Mouse (Mus musculus): ENCODE measurements around the gene Rps3a1. TPM values are rescaled to one million over a fixed set of nuclear protein-coding genes. Genes with fewer than 3 reads are reported as not detected.
"Not testable (repeated sequence)": the region's sequence is repeated elsewhere in the genome, so short reads cannot be mapped to it uniquely, and the experiment has no call there.

Rps3a1 gene
- polyA plus RNA-seq, 1 experiment from 2014 or later, result 1,201 TPM

DNA sequence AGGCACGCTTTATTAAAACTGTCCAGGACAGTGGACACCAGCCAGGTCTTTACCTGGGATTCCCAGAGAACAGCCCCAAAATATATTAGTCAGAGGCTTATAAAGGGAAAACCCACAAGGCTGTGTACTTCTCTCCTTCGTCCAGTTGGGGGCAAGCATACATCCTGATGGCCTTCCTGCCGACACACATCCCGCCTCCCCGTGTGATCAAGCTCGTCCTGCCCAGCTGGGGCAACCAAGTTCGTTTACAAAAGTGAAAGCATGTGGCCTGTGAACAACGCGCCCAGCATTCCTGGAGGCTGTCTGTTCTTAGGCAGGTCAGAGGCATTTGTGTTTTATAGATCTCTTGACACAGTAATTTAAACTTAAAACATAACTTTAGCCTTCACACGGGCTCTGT lies 32.4 kb downstream of the Rps3a1 start:
- H3K4me1 ChIP-seq, result peaks cover 6% of the 10 kb centered on the region; the same call in 1 of the 2 replicates
- no peak overlapping the region for H3K9ac ChIP-seq
- peak overlapping the region; percentile 19; the same call in 1 of the 2 replicates for H3K4me2 ChIP-seq (replicated peaks)
- H3K27me3 ChIP-seq, result no peaks in the 10 kb centered on the region
- H3K9me3 ChIP-seq, result no peaks in the 10 kb centered on the region
- 16% methylated on average over 10 of the region's 10 CpGs for WGBS
- no peak overlapping the region for H3K27ac ChIP-seq
- ATAC-seq (ENCODE audit: insufficient number of reproducible peaks, insufficient read depth, low FRiP score, low TSS enrichment), result no peak
- 0 out of 2 replicates have a peak, but pooled peaks cover 5% of the 10 kb centered on the region for H3K36me3 ChIP-seq
- no peak overlapping the region for H3K4me3 ChIP-seq

DNA sequence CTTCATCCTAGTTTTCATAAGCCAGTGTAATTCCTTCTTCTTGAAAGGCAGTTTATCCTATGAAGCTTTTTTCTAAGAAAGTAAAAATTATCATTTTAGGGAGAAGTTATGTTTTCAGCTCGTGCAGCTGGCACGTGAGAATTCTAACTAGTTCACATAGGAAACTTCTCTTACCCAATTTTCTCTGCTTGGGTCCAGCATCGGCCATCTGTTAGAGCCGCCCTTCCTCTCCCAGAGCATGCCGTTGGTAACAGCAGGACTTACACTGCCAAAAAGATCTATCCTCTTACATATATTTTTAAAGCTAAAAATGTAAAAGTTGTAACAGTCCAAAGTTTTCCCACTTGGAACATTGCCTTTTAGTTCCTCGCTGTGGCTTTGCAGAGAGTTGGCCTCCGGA lies 33.4 kb downstream of the Rps3a1 start:
- 93% methylated on average over 7 of the region's 7 CpGs for WGBS
- H3K4me3 ChIP-seq, result no peak overlapping the region
- H3K4me2 ChIP-seq (replicated peaks), result no peak overlapping the region
- H3K27ac ChIP-seq, result no peak overlapping the region
- no peaks in the 10 kb centered on the region for H3K27me3 ChIP-seq
- peaks cover 6% of the 10 kb centered on the region; the same call in 1 of the 2 replicates for H3K4me1 ChIP-seq
- 0 out of 2 replicates have a peak, but pooled peaks cover 5% of the 10 kb centered on the region for H3K36me3 ChIP-seq
- no peaks in the 10 kb centered on the region for H3K9me3 ChIP-seq
- no peak overlapping the region for H3K9ac ChIP-seq
- ATAC-seq (ENCODE audit: insufficient number of reproducible peaks, insufficient read depth, low FRiP score, low TSS enrichment), result no peak

DNA sequence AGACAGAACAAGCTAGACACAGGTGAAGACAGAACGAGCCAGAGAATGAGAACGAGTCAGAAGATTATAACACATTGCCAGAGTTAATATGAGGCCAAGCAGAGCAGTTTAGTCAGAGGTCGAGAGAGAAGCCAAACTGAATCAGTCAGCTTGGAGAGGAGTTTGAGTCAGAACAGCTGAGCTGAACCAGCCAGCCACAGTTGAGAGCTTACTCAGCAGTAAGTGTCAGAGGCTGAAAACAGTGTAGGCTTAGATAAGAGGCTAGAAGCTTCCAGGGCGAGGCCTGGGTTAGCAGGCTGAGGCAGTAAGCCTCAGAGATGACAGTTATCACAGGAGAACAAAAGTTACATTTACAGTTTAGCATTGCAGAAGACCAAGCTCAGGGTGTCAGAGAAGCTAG lies 33.9 kb downstream of the Rps3a1 start:
- Histone ChIP-seq H3K4me2 (replicated peaks) (no peak overlapping the region), H3K27me3 (no peaks in the 10 kb centered on the region), H3K4me3 (no peak overlapping the region), H3K9me3 (no peaks in the 10 kb centered on the region), H3K36me3 (0 out of 2 replicates have a peak, but pooled peaks cover 5% of the 10 kb centered on the region), H3K9ac (no peak overlapping the region), H3K27ac (no peak overlapping the region), H3K4me1 (peaks cover 6% of the 10 kb centered on the region; the same call in 1 of the 2 replicates)
- 68% methylated on average over 4 of the region's 4 CpGs for WGBS
- no peak for ATAC-seq (ENCODE audit: insufficient number of reproducible peaks, insufficient read depth, low FRiP score, low TSS enrichment)

DNA sequence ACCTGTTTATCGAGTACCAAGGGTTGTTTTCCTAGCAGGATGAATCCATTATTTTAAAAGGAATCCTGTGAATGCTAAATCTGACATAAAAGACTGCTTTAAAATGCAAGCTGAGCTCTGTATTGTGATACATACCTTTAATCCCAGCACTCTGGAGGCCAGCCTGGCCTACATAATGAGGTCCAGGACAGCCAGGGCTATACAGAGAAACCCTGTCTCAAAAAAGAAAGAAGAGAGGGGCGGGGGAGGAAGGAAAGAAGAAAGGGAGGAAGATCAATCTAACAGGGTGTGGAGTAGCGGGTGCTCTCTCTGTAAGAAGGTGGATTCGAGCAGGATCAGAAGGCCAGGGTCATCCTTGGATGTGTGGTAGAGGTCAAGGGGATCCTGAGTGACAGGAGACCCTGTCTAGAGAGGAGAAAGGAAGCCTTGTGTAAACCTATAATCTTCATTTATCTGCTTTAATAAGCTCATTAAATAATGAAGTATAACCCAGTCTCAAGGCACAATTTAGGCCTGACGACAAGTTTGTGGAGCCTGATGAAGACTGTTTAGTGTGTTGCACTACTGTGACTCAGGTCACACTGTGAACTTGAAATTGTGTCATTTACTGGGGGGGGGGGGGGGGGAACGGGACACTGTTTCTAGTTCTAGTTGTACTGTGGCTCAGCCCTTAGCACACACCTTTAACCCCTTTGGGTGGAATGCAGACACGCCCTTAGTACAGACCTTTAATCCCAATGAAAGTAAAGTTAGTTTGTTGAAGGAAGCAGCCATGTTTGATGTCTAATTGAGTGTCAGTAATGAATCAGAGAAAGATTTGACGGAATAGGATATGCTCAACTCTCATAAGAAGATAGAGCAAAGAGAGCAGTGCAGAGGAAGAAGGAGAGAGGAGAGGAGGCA lies 34.6 kb downstream of the Rps3a1 start:
- Histone ChIP-seq H3K9me3 (no peaks in the 10 kb centered on the region), H3K4me2 (replicated peaks) (no peak overlapping the region)
- ATAC-seq (ENCODE audit: insufficient number of reproducible peaks, insufficient read depth, low FRiP score, low TSS enrichment), result no peak

DNA sequence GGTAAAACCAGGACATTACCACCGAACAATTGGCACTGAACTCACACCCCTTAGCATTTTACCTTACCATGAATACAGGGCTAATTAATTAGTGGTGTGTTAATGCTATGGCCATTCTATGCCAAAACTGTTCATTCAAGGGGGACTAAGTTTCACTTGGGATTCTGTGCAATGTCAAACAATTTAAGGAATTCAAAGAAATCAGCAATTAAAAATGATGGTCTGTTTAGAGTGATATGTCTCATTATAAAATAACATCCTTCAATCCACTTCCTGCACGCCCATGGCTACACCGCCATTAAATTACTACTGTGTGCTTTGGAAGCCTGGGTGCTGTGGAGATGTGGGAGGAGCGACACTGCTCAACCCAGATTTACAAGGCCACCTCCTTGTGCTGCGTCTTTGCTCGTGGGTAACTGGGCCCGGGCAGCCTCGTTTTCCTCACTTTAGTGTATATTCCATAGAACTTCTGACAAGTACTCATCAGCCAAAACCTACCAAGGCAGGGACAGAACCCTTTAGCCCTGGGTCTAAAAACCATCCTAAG lies 36.3 kb downstream of the Rps3a1 start:
- no peak overlapping the region for H3K4me2 ChIP-seq (replicated peaks)
- peaks cover 6% of the 10 kb centered on the region; the same call in 1 of the 2 replicates for H3K4me1 ChIP-seq
- WGBS, result 85% methylated on average over 8 of the region's 8 CpGs
- no peaks in the 10 kb centered on the region for H3K9me3 ChIP-seq
- ATAC-seq (ENCODE audit: insufficient number of reproducible peaks, insufficient read depth, low FRiP score, low TSS enrichment), result no peak
- H3K4me3 ChIP-seq, result no peak overlapping the region
- H3K27ac ChIP-seq, result no peak overlapping the region
- H3K9ac ChIP-seq, result no peak overlapping the region
- H3K36me3 ChIP-seq, result no peaks in the 10 kb centered on the region
- no peaks in the 10 kb centered on the region for H3K27me3 ChIP-seq

More for the DNA sequence above, 34.6 kb downstream of the Rps3a1 start:
- no peak overlapping the region for H3K9ac ChIP-seq
- H3K36me3 ChIP-seq, result 0 out of 2 replicates have a peak, but pooled peaks cover 5% of the 10 kb centered on the region
- no peak overlapping the region for H3K4me3 ChIP-seq
- H3K27me3 ChIP-seq, result no peaks in the 10 kb centered on the region
- WGBS, result 71% methylated on average over 8 of the region's 8 CpGs
- peaks cover 6% of the 10 kb centered on the region; the same call in 1 of the 2 replicates for H3K4me1 ChIP-seq
- H3K27ac ChIP-seq, result no peak overlapping the region

DNA sequence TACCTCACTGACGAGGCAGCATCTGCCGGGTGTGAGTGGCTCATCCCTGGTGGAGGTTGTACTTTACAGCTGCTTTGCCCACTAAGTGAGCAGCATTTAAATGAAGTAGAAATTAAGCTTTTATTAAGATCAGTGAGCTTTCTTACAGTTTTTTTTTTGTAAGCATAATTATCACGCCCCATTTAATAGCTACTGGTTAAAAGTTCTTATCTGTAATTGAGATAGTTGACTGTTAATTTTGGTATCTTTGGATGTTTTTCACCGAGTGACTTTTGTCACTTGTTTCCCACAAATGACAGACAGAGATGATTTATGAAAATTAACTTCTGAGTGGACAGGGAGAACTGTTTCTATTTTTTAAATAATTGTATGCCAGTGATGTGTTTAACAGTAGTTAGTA lies 37.6 kb downstream of the Rps3a1 start:
- Histone ChIP-seq H3K27ac (no peak overlapping the region), H3K9ac (no peak overlapping the region), H3K4me1 (peaks cover 2% of the 10 kb centered on the region; the same call in 1 of the 2 replicates), H3K36me3 (no peaks in the 10 kb centered on the region), H3K4me2 (replicated peaks) (no peak overlapping the region), H3K4me3 (no peak overlapping the region), H3K27me3 (no peaks in the 10 kb centered on the region), H3K9me3 (no peaks in the 10 kb centered on the region)
- no peak for ATAC-seq (ENCODE audit: insufficient number of reproducible peaks, insufficient read depth, low FRiP score, low TSS enrichment)
- whole genome bisulfite sequencing, result 84% methylated on average over 4 of the region's 4 CpGs

DNA sequence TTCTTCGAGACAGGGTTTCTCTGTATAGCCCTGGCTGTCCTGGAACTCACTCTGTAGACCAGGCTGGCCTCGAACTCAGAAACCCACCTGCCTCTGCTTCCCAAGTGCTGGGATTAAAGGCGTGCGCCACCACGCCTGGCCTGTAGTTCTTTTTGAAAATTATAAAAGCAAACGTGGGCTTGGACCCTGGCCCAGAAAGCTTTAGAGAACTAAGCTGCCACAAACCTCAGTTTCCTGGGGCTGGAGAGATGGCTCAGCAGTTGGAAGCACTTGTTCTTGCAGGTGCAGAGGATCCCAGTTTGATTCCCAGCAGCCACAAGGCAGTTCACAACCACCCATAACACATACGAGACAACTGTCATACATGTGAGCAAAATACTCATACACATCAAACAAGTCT lies 38.1 kb downstream of the Rps3a1 start:
- not testable (repeated sequence) for H3K9ac ChIP-seq; H3K36me3 ChIP-seq; H3K9me3 ChIP-seq; H3K4me3 ChIP-seq; H3K4me2 ChIP-seq (replicated peaks); H3K4me1 ChIP-seq; H3K27ac ChIP-seq; ATAC-seq (ENCODE audit: insufficient number of reproducible peaks, insufficient read depth, low FRiP score, low TSS enrichment); H3K27me3 ChIP-seq
- 91% methylated on average over 7 of the region's 7 CpGs for WGBS

DNA sequence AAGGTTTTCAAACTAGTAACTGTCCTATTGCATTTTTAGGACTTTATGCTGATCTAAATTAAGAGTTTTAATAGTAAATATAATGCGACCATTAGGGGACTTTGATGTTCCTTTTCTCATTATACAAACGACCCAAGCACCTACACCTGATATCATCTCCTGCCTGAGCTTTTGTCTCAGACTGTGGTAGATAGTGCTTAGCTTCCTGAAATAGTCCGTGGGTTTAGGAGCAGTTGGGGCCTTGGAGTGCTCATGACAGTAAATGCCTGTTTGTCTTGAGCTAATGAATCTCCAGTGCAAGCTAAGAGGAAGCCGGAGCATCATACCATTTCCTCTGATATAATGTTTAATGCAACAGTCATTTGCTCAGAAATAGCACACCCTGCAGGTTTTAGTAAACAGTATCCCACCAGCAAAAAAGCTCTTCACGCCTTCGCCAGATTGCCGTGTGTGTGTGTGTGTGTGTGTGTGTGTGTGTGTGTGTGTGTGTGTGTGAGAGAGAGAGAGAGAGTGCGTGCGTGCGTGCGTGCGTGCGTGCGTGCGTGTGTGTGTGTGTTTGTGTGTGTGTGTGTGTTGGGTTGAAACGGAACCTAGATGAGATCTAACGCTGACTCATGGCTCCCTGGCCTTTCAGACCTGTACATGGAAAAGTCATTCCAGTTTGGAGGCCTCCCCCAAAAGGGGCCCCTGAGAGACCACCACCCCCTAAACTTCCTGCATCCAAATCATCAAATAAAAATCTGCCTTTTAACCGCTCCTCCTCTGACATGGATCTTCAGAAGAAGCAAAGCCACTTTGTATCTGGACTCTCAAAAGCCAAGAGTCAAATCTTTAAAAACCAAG lies 38.8 kb downstream of the Rps3a1 start:
- Histone ChIP-seq H3K4me1 (no peaks in the 10 kb centered on the region), H3K27me3 (no peaks in the 10 kb centered on the region), H3K27ac (no peak overlapping the region), H3K9me3 (no peaks in the 10 kb centered on the region), H3K4me3 (no peak overlapping the region), H3K4me2 (replicated peaks) (no peak overlapping the region), H3K36me3 (0 out of 2 replicates have a peak, but pooled peaks cover 7% of the 10 kb centered on the region), H3K9ac (no peak overlapping the region)
- WGBS, result 87% methylated on average over 17 of the region's 18 CpGs
- no peak for ATAC-seq (ENCODE audit: insufficient number of reproducible peaks, insufficient read depth, low FRiP score, low TSS enrichment)

DNA sequence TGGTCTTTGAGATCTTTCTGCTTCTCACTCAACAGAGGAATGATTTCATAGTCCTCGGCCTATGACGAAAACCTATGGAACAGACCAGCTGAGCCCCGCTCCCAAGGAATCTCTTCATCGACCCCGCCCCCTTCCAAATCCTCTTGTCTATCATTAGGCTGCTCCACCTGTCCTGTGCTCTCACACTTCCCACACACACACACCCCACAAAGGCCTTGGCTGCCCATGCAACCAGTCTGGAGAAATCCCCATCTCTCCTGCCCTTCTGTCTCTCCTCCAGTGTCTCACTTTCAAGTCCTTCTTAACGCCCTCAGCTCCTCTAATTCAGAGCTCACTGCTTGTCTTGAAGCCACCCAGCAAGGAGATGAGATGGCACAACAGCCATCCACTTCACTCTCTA lies 40.5 kb downstream of the Rps3a1 start:
- Histone ChIP-seq H3K4me2 (replicated peaks) (no peak overlapping the region), H3K9ac (no peak overlapping the region)

DNA sequence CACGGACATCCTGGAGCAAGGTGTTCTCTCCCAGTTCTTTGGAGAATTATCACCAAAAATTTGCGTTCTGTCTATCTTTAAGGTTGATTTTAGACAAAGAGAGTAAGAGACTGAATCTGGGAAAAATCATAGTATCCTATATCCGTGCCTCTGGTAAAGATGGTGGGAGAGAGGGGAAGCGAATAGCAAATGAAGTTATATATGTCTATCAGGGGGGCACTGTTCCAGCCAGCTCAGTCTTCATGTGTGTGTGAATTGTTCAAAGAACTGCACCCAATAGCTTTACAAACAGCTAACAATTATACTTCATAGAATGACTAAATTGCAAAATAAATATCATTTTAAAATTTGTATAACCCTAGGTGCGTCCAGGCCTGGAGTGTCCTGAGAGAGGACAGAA lies 48.6 kb downstream of the Rps3a1 start:
- H3K36me3 ChIP-seq, result peaks cover 2% of the 10 kb centered on the region; the same call in 1 of the 2 replicates
- peak overlapping the region; percentile 78 for H3K27ac ChIP-seq
- H3K27me3 ChIP-seq, result no peaks in the 10 kb centered on the region
- no peak overlapping the region for H3K4me2 ChIP-seq (replicated peaks)
- H3K9ac ChIP-seq, result no peak overlapping the region
- 49% methylated on average over 5 of the region's 5 CpGs for WGBS
- H3K9me3 ChIP-seq, result no peaks in the 10 kb centered on the region
- no peak for ATAC-seq (ENCODE audit: insufficient number of reproducible peaks, insufficient read depth, low FRiP score, low TSS enrichment)
- H3K4me3 ChIP-seq, result no peak overlapping the region
- peaks cover 21% of the 10 kb centered on the region for H3K4me1 ChIP-seq

More for the DNA sequence above, 40.5 kb downstream of the Rps3a1 start:
- Histone ChIP-seq H3K4me3 (no peak overlapping the region), H3K4me1 (no peaks in the 10 kb centered on the region), H3K27me3 (no peaks in the 10 kb centered on the region), H3K27ac (no peak overlapping the region), H3K36me3 (0 out of 2 replicates have a peak, but pooled peaks cover 7% of the 10 kb centered on the region), H3K9me3 (no peaks in the 10 kb centered on the region)
- 90% methylated on average over 6 of the region's 6 CpGs for WGBS
- ATAC-seq (ENCODE audit: insufficient number of reproducible peaks, insufficient read depth, low FRiP score, low TSS enrichment), result no peak

DNA sequence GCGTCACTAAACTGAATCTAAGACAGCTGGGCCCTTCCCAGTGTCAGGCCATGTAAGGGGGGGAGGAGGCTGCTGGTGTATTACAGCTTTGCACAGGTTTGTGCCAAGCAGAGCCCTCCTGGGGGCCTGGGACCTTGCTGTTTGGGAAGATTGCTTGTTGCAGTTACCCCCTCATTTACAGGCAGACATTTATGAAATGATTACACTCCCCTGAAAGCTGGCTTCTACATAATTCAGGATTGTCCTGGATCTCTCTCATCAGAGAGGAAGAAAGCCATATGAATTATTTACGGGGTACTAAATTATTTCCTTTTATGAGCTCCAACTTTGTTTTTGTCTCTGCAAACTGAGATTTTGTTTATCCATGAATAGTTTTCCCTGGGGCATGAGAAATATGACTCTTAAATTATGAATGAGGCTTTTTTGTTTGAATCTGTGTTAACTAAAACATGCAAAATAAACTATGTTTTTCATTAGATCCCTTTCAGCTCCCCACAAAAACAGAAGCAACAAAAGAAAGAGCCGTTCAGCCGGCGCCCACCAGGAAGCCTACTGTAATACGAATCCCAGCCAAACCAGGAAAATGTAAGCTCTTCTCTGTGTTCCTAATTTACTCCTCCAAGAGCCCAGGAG lies 49.2 kb downstream of the Rps3a1 start:
- H3K9me3 ChIP-seq, result no peaks in the 10 kb centered on the region
- 14% methylated on average over 6 of the region's 6 CpGs for WGBS
- H3K4me1 ChIP-seq, result peaks cover 21% of the 10 kb centered on the region
- H3K9ac ChIP-seq, result no peak overlapping the region
- H3K36me3 ChIP-seq, result peaks cover 6% of the 10 kb centered on the region; the same call in 1 of the 2 replicates
- 0 out of 2 replicates have a peak overlapping the region, but pooled peaks have one; percentile 9 for H3K4me2 ChIP-seq (replicated peaks)
- no peaks in the 10 kb centered on the region for H3K27me3 ChIP-seq
- peak overlapping the region; percentile 78 for H3K27ac ChIP-seq
- 0 out of 2 replicates have a peak, but pooled peaks have one; percentile 77 for ATAC-seq (ENCODE audit: insufficient number of reproducible peaks, insufficient read depth, low FRiP score, low TSS enrichment)
- no peak overlapping the region for H3K4me3 ChIP-seq

Measured in embryonic facial prominence, embryonic 12.5 days (tissue).